Mouse (Mus musculus): ENCODE measurements around the gene Mok.

DNA sequence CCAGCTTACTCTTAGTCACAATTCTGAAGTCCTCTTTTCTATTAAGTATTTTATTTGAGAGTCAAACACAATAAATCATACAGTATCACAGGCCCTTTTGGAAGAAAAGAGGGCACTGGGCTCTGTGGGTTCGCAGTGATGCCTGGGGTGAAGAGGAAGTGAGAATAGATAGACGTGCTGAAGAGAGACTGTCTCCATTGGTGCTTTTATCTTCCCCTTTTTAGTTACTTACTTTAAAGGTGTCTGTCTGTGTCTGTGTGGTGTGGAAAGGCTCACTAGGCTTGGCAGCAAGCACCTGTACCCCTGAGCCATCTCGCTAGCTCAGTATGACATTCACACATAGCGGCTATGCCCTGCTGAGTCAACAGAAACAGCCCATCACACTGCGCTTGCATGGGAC is 62.9 kb downstream of the Mok start:
- TF ChIP-seq MAX (IDR thresholded peaks at IDR 0.05; ENCODE audit: low read depth) = no peak
- TF ChIP-seq USF1 (IDR thresholded peaks at IDR 0.05; ENCODE audit: low read depth) = no peak
- TF ChIP-seq POLR2A (IDR thresholded peaks at IDR 0.05; ENCODE audit: insufficient read length, low read depth) = no peak
- no peak for TF ChIP-seq TCF3 (IDR thresholded peaks at IDR 0.05; ENCODE audit: insufficient read length, low read depth)
- no peak for TF ChIP-seq E2F4 (IDR thresholded peaks at IDR 0.05; ENCODE audit: insufficient read depth)
- no peak for TF ChIP-seq TCF12 (IDR thresholded peaks at IDR 0.05; ENCODE audit: insufficient read depth, poor library complexity, severe bottlenecking)
- no peak for TF ChIP-seq POLR2AphosphoS2 (IDR thresholded peaks at IDR 0.05; ENCODE audit: insufficient read length, low read depth)
- no peak for TF ChIP-seq MYOD1 (IDR thresholded peaks at IDR 0.05; ENCODE audit: control insufficient read depth in 1 of 3, insufficient read length in 2 of 3, low read depth in 2 of 3)
- TF ChIP-seq REST (IDR thresholded peaks at IDR 0.05; ENCODE audit: insufficient read depth, insufficient read length) = no peak
- TF ChIP-seq SRF (IDR thresholded peaks at IDR 0.05; ENCODE audit: control insufficient read depth, insufficient read length, low read depth) = no peak
- no peak for TF ChIP-seq CEBPB (IDR thresholded peaks at IDR 0.05; ENCODE audit: insufficient read depth, poor library complexity, severe bottlenecking)
